Mouse (Mus musculus) C2C12 (cell line): ENCODE results near the gene Samd8. TPM values are rescaled to one million over a fixed set of nuclear protein-coding genes. Genes with fewer than 3 reads are reported as not detected.

Experiments used
- H3K27me3 ChIP-seq: one replicate; pipeline ENCODE4 v1.6.1; 2011; ENCODE audit not compliant: control insufficient read depth, insufficient read depth, insufficient read length
- H3K36me3 ChIP-seq: one replicate; pipeline ENCODE4 v1.6.1; 2011; ENCODE audit not compliant: control insufficient read depth, insufficient read depth
- H3K4me3 ChIP-seq: one replicate; pipeline ENCODE4 v1.5.1; 2011; ENCODE audit warnings: mild to moderate bottlenecking, control low read depth; ENCODE audit not compliant: poor library complexity, insufficient read depth, severe bottlenecking
- H3K79me2 ChIP-seq: one replicate; pipeline ENCODE4 v1.6.1; 2011; ENCODE audit not compliant: control insufficient read depth, insufficient read depth
- H3K79me3 ChIP-seq: one replicate; pipeline ENCODE4 v1.6.1; 2011; ENCODE audit warnings: low read depth, control low read depth
- H3ac ChIP-seq: one replicate; pipeline ENCODE3; 2011; ENCODE audit warnings: low read depth; ENCODE audit not compliant: control insufficient read depth, insufficient read length
- CEBPB ChIP-seq: IDR thresholded peaks from one replicate; pipeline ENCODE4 v1.6.1; 2011; ENCODE audit warnings: low read depth, mild to moderate bottlenecking, control low read depth, moderate library complexity
- CTCF ChIP-seq: IDR thresholded peaks from one replicate; pipeline ENCODE4 v1.5.1; 2011; ENCODE audit not compliant: control insufficient read depth, insufficient read depth, insufficient read length
- FOSL1 ChIP-seq: IDR thresholded peaks from one replicate; pipeline ENCODE4 v1.8.0; 2011; ENCODE audit warnings: mild to moderate bottlenecking, low read length; ENCODE audit not compliant: poor library complexity, insufficient read depth, severe bottlenecking
- MAX ChIP-seq: IDR thresholded peaks from one replicate; pipeline ENCODE4 v1.6.1; 2011; ENCODE audit warnings: mild to moderate bottlenecking, control low read depth
- MYOD1 ChIP-seq: IDR thresholded peaks from one replicate; pipeline ENCODE4 v1.6.1; 2011; ENCODE audit warnings: low read depth; ENCODE audit not compliant: control insufficient read depth, insufficient read length
- MYOG ChIP-seq: IDR thresholded peaks from one replicate; pipeline ENCODE4 v1.6.1; 2011; ENCODE audit not compliant: control insufficient read depth, insufficient read length; ENCODE audit errors: extremely low read depth
- USF1 ChIP-seq: IDR thresholded peaks from one replicate; pipeline ENCODE4 v1.6.1; 2011; ENCODE audit warnings: low read depth, mild to moderate bottlenecking, control low read depth, moderate library complexity
- polyA plus RNA-seq: library from polyadenylated mRNA; unstranded; fragments of >200 nt; fragmentation: generic; extraction: Trizol; gene quantifications from one replicate; pipeline ENCODE4 v1.2.1, GENCODE M21; 2012; ENCODE audit warnings: missing spikeins

Samd8 gene
- polyA plus RNA-seq, 1 experiment = 7.8 TPM

GRCm38 (mm10) chr14:21747436-21748141, 2.7 kb upstream of the Samd8 start:
- Histone ChIP-seq H3K79me3 (peaks cover 17% of the 10 kb centered on the region), H3ac (no peak overlapping the region), H3K79me2 (peaks cover 22% of the 10 kb centered on the region), H3K4me3 (no peak overlapping the region), H3K36me3 (no peaks in the 10 kb centered on the region), H3K27me3 (no peaks in the 10 kb centered on the region)
- TF ChIP-seq MYOD1 = no peak

DNA sequence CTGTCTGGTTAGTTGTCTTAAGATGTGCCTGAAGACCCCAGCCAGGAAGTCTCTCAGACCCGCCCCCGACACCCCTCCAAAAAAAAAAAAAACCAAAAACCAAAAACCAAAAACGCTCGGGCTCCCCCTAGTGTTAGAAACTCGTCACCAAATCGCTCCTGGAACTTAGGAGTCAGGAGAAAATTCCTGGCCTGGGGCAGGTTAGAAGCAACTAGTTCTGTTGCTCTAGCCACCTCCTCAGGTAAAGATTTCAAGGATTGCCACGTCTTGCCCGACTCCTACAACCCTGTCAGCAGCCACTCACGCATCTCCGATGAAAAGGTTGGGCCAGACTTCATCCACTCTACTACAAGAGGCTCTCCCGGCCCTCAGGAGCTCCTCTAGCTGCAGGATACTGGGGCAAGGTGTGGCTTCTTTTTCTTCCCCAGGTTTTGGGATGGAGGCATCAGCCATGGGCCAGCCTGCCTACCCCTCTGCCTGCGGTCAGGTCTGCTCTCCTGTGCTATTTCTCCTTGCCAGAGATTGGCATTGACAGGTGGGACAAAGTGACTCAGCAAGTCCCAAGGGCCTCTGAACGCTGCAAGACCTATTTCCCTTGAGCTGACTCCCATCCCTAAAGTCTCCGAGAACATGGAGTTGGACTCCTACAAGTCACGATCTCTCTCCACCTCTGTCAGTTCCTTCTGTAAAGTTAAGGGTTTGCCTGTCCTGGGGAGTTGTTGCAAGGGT, 2.0 kb upstream of the Samd8 start:
- H3K36me3 ChIP-seq = no peaks in the 10 kb centered on the region
- TF ChIP-seq USF1 (no peak), CTCF (no peak), MYOD1 (peak; percentile 99)
- peaks cover 29% of the 10 kb centered on the region for H3K79me2 ChIP-seq
- H3ac ChIP-seq = peak overlapping the region; percentile 5
- H3K27me3 ChIP-seq = no peaks in the 10 kb centered on the region
- peaks cover 23% of the 10 kb centered on the region for H3K79me3 ChIP-seq
- no peak overlapping the region for H3K4me3 ChIP-seq

- Histone ChIP-seq H3K4me3 (peak within 1 kb of the TSS; percentile 93), H3K27me3 (no peaks in the 10 kb centered on the region), H3K79me3 (peaks cover 48% of the 10 kb centered on the region), H3K36me3 (no peaks in the 10 kb centered on the region), H3ac (peak within 1 kb of the TSS; percentile 93), H3K79me2 (peaks cover 56% of the 10 kb centered on the region)
- no peak for TF ChIP-seq CEBPB
- no peak for TF ChIP-seq MYOD1
- TF ChIP-seq FOSL1 = no peak
- TF ChIP-seq MAX = no peak
- TF ChIP-seq MYOG = no peak
- TF ChIP-seq CTCF = no peak
- TF ChIP-seq USF1 = no peak
These were observed 681 bp downstream of the Samd8 start, which contains the start of gene Dusp13 for GRCm38 (mm10) chr14:21750881-21751542. Gene Dusp13, minus strand, starts transcription at chr14:21751181.

DNA sequence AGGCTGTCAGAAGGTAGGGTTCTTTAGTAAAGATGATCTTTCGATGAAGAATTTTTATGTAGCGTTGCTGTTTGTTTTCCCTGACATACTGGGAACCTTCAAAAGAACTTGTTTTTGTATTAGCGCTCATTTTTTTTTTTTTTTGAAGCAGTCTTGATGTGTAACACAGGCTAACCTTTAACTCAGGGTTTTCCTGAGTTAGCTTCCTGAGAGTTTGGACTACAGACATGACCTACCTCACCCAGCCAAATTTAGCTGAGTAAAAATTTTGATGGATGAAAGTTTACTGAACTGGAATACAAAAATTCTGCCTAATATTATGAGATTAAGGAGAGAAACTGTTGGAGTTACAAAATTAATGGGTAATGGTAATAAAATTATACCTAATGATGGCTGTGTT, 2.1 kb downstream of the Samd8 start:
- Histone ChIP-seq H3ac (no peak overlapping the region), H3K79me3 (peaks cover 51% of the 10 kb centered on the region), H3K36me3 (no peaks in the 10 kb centered on the region), H3K79me2 (peaks cover 70% of the 10 kb centered on the region), H3K4me3 (no peak overlapping the region), H3K27me3 (no peaks in the 10 kb centered on the region)
- TF ChIP-seq CTCF = no peak
- no peak for TF ChIP-seq CEBPB

- no peak for TF ChIP-seq CTCF
- no peak for TF ChIP-seq CEBPB
- no peak for TF ChIP-seq MAX
- no peak overlapping the region for H3ac ChIP-seq
These were observed 3.0 kb downstream of the Samd8 start for GRCm38 (mm10) chr14:21753367-21753766.

DNA sequence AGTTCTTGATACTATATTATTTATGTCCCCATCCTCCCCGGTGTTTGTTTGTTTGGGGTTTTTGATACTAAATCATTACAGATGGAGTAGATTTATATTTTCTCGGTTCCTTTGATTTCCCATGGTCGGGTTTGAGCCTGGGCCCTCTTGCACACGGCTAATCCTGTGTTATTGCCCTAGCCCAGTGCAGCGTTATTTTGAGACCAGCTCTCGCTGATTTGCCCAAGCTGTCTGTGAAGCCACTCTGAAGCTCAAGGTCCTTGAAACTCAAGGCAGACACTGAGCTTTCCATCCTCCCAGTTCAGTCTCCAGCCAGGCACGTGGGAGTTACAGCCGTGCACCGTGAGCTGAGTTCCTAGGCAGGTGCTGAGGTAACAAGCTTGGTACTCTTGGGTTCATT, 11.2 kb downstream of the Samd8 start:
- peaks cover 79% of the 10 kb centered on the region for H3K79me2 ChIP-seq
- peaks cover 29% of the 10 kb centered on the region for H3K79me3 ChIP-seq
- H3K27me3 ChIP-seq = no peaks in the 10 kb centered on the region
- TF ChIP-seq MYOD1 (no peak), MYOG (no peak), CEBPB (no peak), FOSL1 (no peak), USF1 (no peak), MAX (no peak), CTCF (no peak)
- H3K4me3 ChIP-seq = no peak overlapping the region
- H3K36me3 ChIP-seq = no peaks in the 10 kb centered on the region
- H3ac ChIP-seq = no peak overlapping the region

More at GRCm38 (mm10) chr14:21753367-21753766, 3.0 kb downstream of the Samd8 start:
- no peaks in the 10 kb centered on the region for H3K27me3 ChIP-seq
- peaks cover 54% of the 10 kb centered on the region for H3K79me3 ChIP-seq
- H3K79me2 ChIP-seq = peaks cover 77% of the 10 kb centered on the region
- no peaks in the 10 kb centered on the region for H3K36me3 ChIP-seq
- no peak overlapping the region for H3K4me3 ChIP-seq
